ENCODE assay signal across 16 mouse cellular contexts in genomic region chr12:9582248-9582995, GRCm38 (mm10). TPM values are rescaled to one million over a fixed set of nuclear protein-coding genes. Genes with fewer than 3 reads are reported as not detected.
DNase-seq lines count a peak whose midpoint lies in the region; ATAC-seq lines count a peak whose summit lies in the region.
"Had no signal": no experiment of that assay in that cellular context is flagged by ENCODE, and none has a peak within 500 bp of the region (broad histone marks: within the 10 kb centered on the region; RNA-seq: fewer than 3 reads in every experiment).

No protein-coding gene starts in this region.

- H3K4me3 ChIP-seq in hindbrain, embryonic 10.5 days, result no peak overlapping the region
- H3K4me3 ChIP-seq in hindbrain, embryonic 16.5 days (ENCODE audit: low read length), result no peak overlapping the region
- no peak overlapping the region for H3K4me3 ChIP-seq in neural tube, embryonic 15.5 days (replicated peaks)
- no peak overlapping the region for H3K4me3 ChIP-seq in neural tube, embryonic 11.5 days (ENCODE audit: low read depth, low read length)
- H3K4me3 ChIP-seq: liver, embryonic 12.5 days; neural tube, embryonic 13.5 days had no signal

- no peak overlapping the region for H3K4me2 ChIP-seq in hindbrain, embryonic 16.5 days (ENCODE audit: low read length)
- H3K4me2 ChIP-seq in neural tube, embryonic 15.5 days, result no peak overlapping the region
- no peak overlapping the region for H3K4me2 ChIP-seq in neural tube, embryonic 11.5 days (ENCODE audit: low read depth)
- H3K4me2 ChIP-seq: liver, embryonic 12.5 days; neural tube, embryonic 13.5 days had no signal

- peaks cover 34% of the 10 kb centered on the region for H3K4me1 ChIP-seq in hindbrain, embryonic 10.5 days (replicated peaks)
- H3K4me1 ChIP-seq in hindbrain, embryonic 16.5 days (ENCODE audit: control insufficient read depth, insufficient read depth, low read depth, low read length), result peaks cover 4% of the 10 kb centered on the region
- peaks cover 28% of the 10 kb centered on the region for H3K4me1 ChIP-seq in neural tube, embryonic 15.5 days
- H3K4me1 ChIP-seq in neural tube, embryonic 11.5 days (ENCODE audit: control insufficient read depth, insufficient read depth, low read length), result no peaks in the 10 kb centered on the region
- H3K4me1 ChIP-seq: liver, embryonic 12.5 days had no signal

- WGBS in hindbrain, embryonic 10.5 days, result 3% methylated on average over 14 of the region's 14 CpGs
- 6% methylated on average over 14 of the region's 14 CpGs for WGBS in hindbrain, embryonic 16.5 days
- WGBS in neural tube, embryonic 15.5 days, result 5% methylated on average over 14 of the region's 14 CpGs
- WGBS in neural tube, embryonic 11.5 days, result 5% methylated on average over 14 of the region's 14 CpGs

- H3K36me3 ChIP-seq in hindbrain, embryonic 10.5 days, result no peaks in the 10 kb centered on the region
- no peaks in the 10 kb centered on the region for H3K36me3 ChIP-seq in hindbrain, embryonic 16.5 days (ENCODE audit: control insufficient read depth, insufficient read depth, low read length)
- no peaks in the 10 kb centered on the region for H3K36me3 ChIP-seq in neural tube, embryonic 15.5 days
- H3K36me3 ChIP-seq in neural tube, embryonic 11.5 days (ENCODE audit: control insufficient read depth, insufficient read depth, low read length), result no peaks in the 10 kb centered on the region
- H3K36me3 ChIP-seq: liver, embryonic 12.5 days; neural tube, embryonic 13.5 days had no signal

- H3K9ac ChIP-seq in hindbrain, embryonic 16.5 days (ENCODE audit: low read depth, low read length), result no peak overlapping the region
- no peak overlapping the region for H3K9ac ChIP-seq in neural tube, embryonic 15.5 days (replicated peaks)
- no peak overlapping the region for H3K9ac ChIP-seq in neural tube, embryonic 11.5 days (ENCODE audit: low read length)
- H3K9ac ChIP-seq: liver, embryonic 12.5 days; neural tube, embryonic 13.5 days had no signal

- no peak for ATAC-seq in hindbrain, embryonic 16.5 days
- ATAC-seq in neural tube, embryonic 15.5 days (ENCODE audit: low FRiP score), result no peak
- ATAC-seq in neural tube, embryonic 11.5 days (ENCODE audit: insufficient read depth, low FRiP score, low TSS enrichment), result no peak
- ATAC-seq: liver, embryonic 12.5 days had no signal

- peaks cover 72% of the 10 kb centered on the region for H3K27me3 ChIP-seq in hindbrain, embryonic 10.5 days (ENCODE audit: insufficient read depth, poor library complexity, severe bottlenecking)
- H3K27me3 ChIP-seq in hindbrain, embryonic 16.5 days (replicated peaks; ENCODE audit: control insufficient read depth, insufficient read depth, low read length), result peaks cover 47% of the 10 kb centered on the region
- peaks cover 62% of the 10 kb centered on the region for H3K27me3 ChIP-seq in neural tube, embryonic 15.5 days (replicated peaks)
- peaks cover 70% of the 10 kb centered on the region for H3K27me3 ChIP-seq in neural tube, embryonic 11.5 days (ENCODE audit: control insufficient read depth, insufficient read depth, low read length)

- no peak overlapping the region for H3K27ac ChIP-seq in hindbrain, embryonic 10.5 days
- H3K27ac ChIP-seq in hindbrain, embryonic 16.5 days (ENCODE audit: low read depth, low read length), result no peak overlapping the region
- H3K27ac ChIP-seq in neural tube, embryonic 15.5 days (replicated peaks), result no peak overlapping the region
- H3K27ac ChIP-seq in neural tube, embryonic 11.5 days (ENCODE audit: low read depth, low read length), result no peak overlapping the region
- H3K27ac ChIP-seq: liver, embryonic 12.5 days; neural tube, embryonic 13.5 days had no signal

- DNase-seq in embryo, embryonic 9.5 days (ENCODE audit: extremely low spot score), result peak; percentile 41
- no peak for DNase-seq in embryo, embryonic 11 days
- peak; percentile 33 for DNase-seq in hindbrain, embryonic 10.5 days (ENCODE audit: low spot score)
- peak; percentile 38 for DNase-seq in neural tube, embryonic 10.5 days (ENCODE audit: extremely low spot score, low spot score)
- peak; percentile 27 for DNase-seq in neural tube, embryonic 11.5 days (ENCODE audit: low spot score)
- no peak for DNase-seq in cerebellum, adult 11-12 months
- DNase-seq: adrenal gland, postnatal 14 days; cerebellum, postnatal 25 days; kidney, postnatal 10 days; layer of hippocampus, adult 9-11 months; lung, postnatal 10 days; spleen, adult 18-20 months had no signal

- no peaks in the 10 kb centered on the region for H3K9me3 ChIP-seq in hindbrain, embryonic 10.5 days
- H3K9me3 ChIP-seq in hindbrain, embryonic 16.5 days (ENCODE audit: control insufficient read depth, low read length), result no peaks in the 10 kb centered on the region
- no peaks in the 10 kb centered on the region for H3K9me3 ChIP-seq in neural tube, embryonic 15.5 days (replicated peaks)
- no peaks in the 10 kb centered on the region for H3K9me3 ChIP-seq in neural tube, embryonic 11.5 days (ENCODE audit: control insufficient read depth, low read length)
- H3K9me3 ChIP-seq: liver, embryonic 12.5 days; neural tube, embryonic 13.5 days had no signal

RNA-seq across cellular contexts. Expression of gene Osr1, which starts 12.5 kb away (rescaled TPM):
- polyA plus RNA-seq in hindbrain, embryonic 10.5 days (2016; fragmentation: Nextera tagmentation; extraction: Ambion mirVana), result 5.1 and 7.8 TPM in 2 replicates
- 9.3 and 14.5 TPM in 2 replicates for polyA plus RNA-seq in hindbrain, embryonic 16.5 days (2015; fragmentation: Nextera tagmentation; extraction: Ambion mirVana)
- 6.6 and 11.1 TPM in 2 replicates for polyA plus RNA-seq in neural tube, embryonic 15.5 days (2015; fragmentation: Nextera tagmentation; extraction: Ambion mirVana)
- polyA plus RNA-seq in neural tube, embryonic 11.5 days (2014; fragmentation: Nextera tagmentation; extraction: Ambion mirVana), result 11.6 and 17.4 TPM in 2 replicates

Comparison
In these comparisons a context has a peak if more than half of its experiments do, and no peak if none do; other contexts are left out.
1. DNase-seq: peak in embryo, embryonic 9.5 days (single experiment), hindbrain, embryonic 10.5 days (single experiment), neural tube, embryonic 10.5 days (single experiment) and neural tube, embryonic 11.5 days (single experiment); none in embryo, embryonic 11 days (single experiment) and cerebellum, adult 11-12 months (single experiment).